ENCODE assay signal across 18 mouse cellular contexts in genomic region chr14:120393441-120393840, GRCm38 (mm10).
"Had no signal": no experiment of that assay in that cellular context is flagged by ENCODE, and none has a peak within 500 bp of the region (broad histone marks: within the 10 kb centered on the region; RNA-seq: fewer than 3 reads in every experiment).

No protein-coding gene starts in this region.

- H3K9me3 ChIP-seq: lung, embryonic 15.5 days; midbrain, embryonic 13.5 days; midbrain, embryonic 15.5 days; neural tube, embryonic 12.5 days; stomach, embryonic 15.5 days had no signal

- H3K27ac ChIP-seq: lung, embryonic 15.5 days; macrophage; midbrain, embryonic 13.5 days; midbrain, embryonic 15.5 days; neural tube, embryonic 12.5 days; stomach, embryonic 15.5 days; stomach, postnatal 0 days had no signal

- H3K36me3 ChIP-seq: midbrain, embryonic 15.5 days had no signal

- H3K4me2 ChIP-seq: lung, embryonic 15.5 days; midbrain, embryonic 11.5 days; midbrain, embryonic 13.5 days; midbrain, embryonic 15.5 days; neural tube, embryonic 12.5 days; stomach, embryonic 15.5 days had no signal

- ATAC-seq: liver, postnatal 0 days; lung, postnatal 0 days; midbrain, embryonic 13.5 days; midbrain, embryonic 15.5 days had no signal

- H3K9ac ChIP-seq: liver, postnatal 0 days; lung, embryonic 15.5 days; midbrain, embryonic 13.5 days; midbrain, embryonic 15.5 days; neural tube, embryonic 12.5 days; stomach, embryonic 15.5 days had no signal

- H3K4me3 ChIP-seq: lung, embryonic 15.5 days; megakaryocyte, embryonic 14.5 days; midbrain, embryonic 13.5 days; midbrain, embryonic 15.5 days; neural tube, embryonic 12.5 days; stomach, embryonic 15.5 days had no signal

- H3K27me3 ChIP-seq: lung, embryonic 15.5 days; megakaryocyte, embryonic 14.5 days; midbrain, embryonic 13.5 days; midbrain, embryonic 15.5 days; neural tube, embryonic 12.5 days; stomach, embryonic 15.5 days had no signal

- DNase-seq: liver, postnatal 0 days; lung, adult 2 months; lung, postnatal 14 days; lung, postnatal 36 days; right cerebral cortex, postnatal 14 days; thymus, adult 2 months; thymus, postnatal 25 days; thymus, postnatal 4 days had no signal
